Mouse (Mus musculus) forebrain, embryonic 13.5 days (tissue): ENCODE data around the gene Slc25a54. TPM values are rescaled to one million over a fixed set of nuclear protein-coding genes. Genes with fewer than 3 reads are reported as not detected.

Experiments used
- ATAC-seq: fragments of 200-750 bp; cut with Nextera tagmentation; 2 replicates; pipeline ENCODE4 v1.8.0; 2017
- H3K27ac ChIP-seq: fragments of 300-500 bp; sonication (generic); 2 replicates; pipeline ENCODE4 v1.5.1; 2015; ENCODE audit warnings: inconsistent platforms, mild to moderate bottlenecking, moderate library complexity
- H3K27me3 ChIP-seq: fragments of 300-500 bp; sonication (generic); 2 replicates; pipeline ENCODE4 v1.6.1; 2015; ENCODE audit warnings: mild to moderate bottlenecking, inconsistent platforms
- H3K36me3 ChIP-seq: fragments of 300-500 bp; sonication (generic); 2 replicates; pipeline ENCODE4 v1.6.1; 2015; ENCODE audit warnings: mild to moderate bottlenecking, inconsistent platforms; ENCODE audit not compliant: poor library complexity, severe bottlenecking
- H3K4me1 ChIP-seq: fragments of 300-500 bp; sonication (generic); 2 replicates; pipeline ENCODE4 v1.6.1; 2015; ENCODE audit warnings: inconsistent platforms
- H3K4me2 ChIP-seq: fragments of 300-500 bp; sonication (generic); 2 replicates; pipeline ENCODE4 v1.6.1; 2015; ENCODE audit warnings: inconsistent platforms, mild to moderate bottlenecking, moderate library complexity
- H3K4me3 ChIP-seq: fragments of 300-500 bp; sonication (generic); 2 replicates; pipeline ENCODE4 v1.5.1; 2015; ENCODE audit warnings: mild to moderate bottlenecking, inconsistent platforms
- H3K9ac ChIP-seq: fragments of 300-500 bp; sonication (generic); 2 replicates; pipeline ENCODE4 v1.6.1; 2015; ENCODE audit warnings: mild to moderate bottlenecking, inconsistent platforms
- H3K9me3 ChIP-seq: fragments of 300-500 bp; sonication (generic); replicated peaks from 2 replicates; pipeline ENCODE4 v1.6.1; 2016; ENCODE audit warnings: inconsistent platforms
- WGBS: fragments of 180-500 bp; shearing (Covaris S2); methylation state at CpG from one replicate; pipeline ENCODE4 v1.1.7; 2015; 5-methylcytosine and 5-hydroxymethylcytosine counted together
- polyA plus RNA-seq: library from polyadenylated mRNA; unstranded; fragments of >200 nt; fragmentation: Nextera tagmentation; extraction: Ambion mirVana; gene quantifications from 2 replicates; pipeline ENCODE4 v1.2.1, GENCODE M21; 2015

Slc25a54 gene
- not detected in 2 replicates for polyA plus RNA-seq

- Histone ChIP-seq H3K4me3 (no peak within 1 kb of the TSS), H3K4me1 (no peaks in the 10 kb centered on the region), H3K36me3 (no peaks in the 10 kb centered on the region), H3K9me3 (no peaks in the 10 kb centered on the region), H3K9ac (no peak within 1 kb of the TSS), H3K4me2 (no peak within 1 kb of the TSS), H3K27me3 (no peaks in the 10 kb centered on the region), H3K27ac (no peak within 1 kb of the TSS)
- ATAC-seq, result no peak
- 96% methylated on average over 17 of the region's 17 CpGs for WGBS
These were observed at the start of gene Slc25a54 for GRCm38 (mm10) chr3:109080169-109080568. Slc25a54 (plus strand) TSS chr3:109080469.

DNA sequence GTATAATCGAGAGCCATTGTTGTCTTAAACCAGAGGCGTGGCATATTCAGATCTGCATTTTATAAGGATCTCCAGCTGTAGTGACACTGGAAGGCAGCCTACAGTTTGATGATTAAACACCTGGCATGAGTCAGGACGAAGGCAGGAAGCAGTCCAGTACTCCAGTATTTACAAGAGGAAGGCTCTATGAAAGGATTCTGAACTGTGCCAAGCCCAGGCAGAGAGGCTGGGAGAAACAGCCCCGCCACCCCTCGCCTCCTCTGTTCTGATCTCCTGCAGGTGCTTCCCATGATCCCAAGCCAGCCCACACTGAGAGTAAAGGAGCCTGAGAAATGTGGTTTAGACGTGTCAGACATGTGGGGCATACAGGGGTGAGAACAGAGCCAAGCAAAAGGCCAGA is 49.5 kb upstream of the Slc25a54 start:
- no peak overlapping the region for H3K9ac ChIP-seq
- no peaks in the 10 kb centered on the region for H3K9me3 ChIP-seq
- no peak for ATAC-seq
- H3K4me3 ChIP-seq, result no peak overlapping the region
- no peak overlapping the region for H3K4me2 ChIP-seq
- H3K27me3 ChIP-seq, result no peaks in the 10 kb centered on the region
- 0 out of 2 replicates have a peak overlapping the region, but pooled peaks have one; percentile 31 for H3K27ac ChIP-seq
- no peaks in the 10 kb centered on the region for H3K36me3 ChIP-seq
- WGBS, result 45% methylated on average over 6 of the region's 6 CpGs
- H3K4me1 ChIP-seq, result peaks cover 24% of the 10 kb centered on the region

DNA sequence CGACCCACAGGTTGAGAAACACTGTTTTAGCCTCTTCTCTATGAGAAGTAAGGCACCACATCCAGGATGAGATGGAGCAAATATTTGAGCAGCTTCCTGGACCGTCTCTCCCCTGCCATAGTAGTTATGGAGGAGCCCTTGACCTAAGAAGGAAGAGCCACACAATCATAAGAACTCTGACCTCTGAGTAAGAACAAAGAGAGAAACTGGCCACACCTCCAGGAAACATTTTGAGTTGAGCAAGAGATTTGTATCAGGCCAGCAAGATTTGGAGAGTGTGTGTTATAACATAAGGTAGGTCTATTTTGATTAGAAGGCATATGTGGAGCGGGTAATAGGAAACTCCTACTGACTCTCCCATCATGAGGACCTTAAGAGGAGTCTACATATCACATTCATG is 48.6 kb upstream of the Slc25a54 start:
- no peak overlapping the region for H3K4me2 ChIP-seq
- no peak overlapping the region for H3K4me3 ChIP-seq
- ATAC-seq, result no peak
- H3K9me3 ChIP-seq, result no peaks in the 10 kb centered on the region
- peaks cover 17% of the 10 kb centered on the region for H3K4me1 ChIP-seq
- no peak overlapping the region for H3K9ac ChIP-seq
- H3K36me3 ChIP-seq, result no peaks in the 10 kb centered on the region
- 94% methylated on average over 3 of the region's 3 CpGs for WGBS
- no peak overlapping the region for H3K27ac ChIP-seq
- no peaks in the 10 kb centered on the region for H3K27me3 ChIP-seq

DNA sequence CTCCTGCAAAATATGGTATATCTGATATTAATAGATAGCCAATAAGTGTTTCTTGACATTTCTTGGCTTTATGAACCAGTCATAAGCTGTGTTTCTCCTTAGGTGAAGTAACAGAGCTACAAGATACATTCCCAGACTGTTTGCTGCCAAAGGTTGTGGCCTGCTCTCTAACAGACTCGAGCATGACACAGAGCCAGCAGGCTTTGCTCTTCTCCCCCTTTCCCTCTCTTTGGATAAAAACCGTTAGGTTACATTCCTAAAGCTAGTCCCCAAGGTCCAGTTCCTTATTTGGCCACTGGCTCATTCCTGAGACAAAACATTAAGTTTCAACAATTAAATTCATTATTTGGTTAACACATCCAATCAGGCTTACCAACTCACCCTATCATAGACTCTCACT is 48.0 kb upstream of the Slc25a54 start:
- WGBS, result 72% methylated on average over 2 of the region's 2 CpGs
- Histone ChIP-seq H3K4me1 (peaks cover 13% of the 10 kb centered on the region), H3K4me2 (no peak overlapping the region), H3K4me3 (no peak overlapping the region), H3K9me3 (no peaks in the 10 kb centered on the region), H3K27me3 (no peaks in the 10 kb centered on the region), H3K36me3 (no peaks in the 10 kb centered on the region), H3K9ac (no peak overlapping the region), H3K27ac (no peak overlapping the region)
- no peak for ATAC-seq

GRCm38 (mm10) chr3:109034411-109034810 is 45.9 kb upstream of the Slc25a54 start:
- ATAC-seq, result peak; percentile 50; the same call in 1 of the 2 replicates
- Histone ChIP-seq H3K36me3 (no peaks in the 10 kb centered on the region), H3K4me3 (no peak overlapping the region), H3K4me1 (peaks cover 13% of the 10 kb centered on the region), H3K4me2 (no peak overlapping the region), H3K9ac (no peak overlapping the region), H3K9me3 (no peaks in the 10 kb centered on the region), H3K27ac (no peak overlapping the region), H3K27me3 (no peaks in the 10 kb centered on the region)
- WGBS, result 32% methylated on average over 1 of the region's 1 CpGs

- WGBS, result 89% methylated on average over 4 of the region's 4 CpGs
These were observed 39.4 kb upstream of the Slc25a54 start for GRCm38 (mm10) chr3:109040908-109041307.

GRCm38 (mm10) chr3:109043395-109043794 is 36.9 kb upstream of the Slc25a54 start:
- WGBS, result 49% methylated on average over 7 of the region's 7 CpGs
- no peaks in the 10 kb centered on the region for H3K27me3 ChIP-seq
- H3K27ac ChIP-seq, result no peak overlapping the region

More at GRCm38 (mm10) chr3:109040908-109041307, 39.4 kb upstream of the Slc25a54 start:
- H3K4me1 ChIP-seq, result no peaks in the 10 kb centered on the region
- H3K27ac ChIP-seq, result no peak overlapping the region
- no peak overlapping the region for H3K9ac ChIP-seq
- H3K36me3 ChIP-seq, result no peaks in the 10 kb centered on the region
- no peak overlapping the region for H3K4me2 ChIP-seq
- no peaks in the 10 kb centered on the region for H3K27me3 ChIP-seq
- no peak for ATAC-seq
- H3K4me3 ChIP-seq, result no peak overlapping the region
- H3K9me3 ChIP-seq, result no peaks in the 10 kb centered on the region

DNA sequence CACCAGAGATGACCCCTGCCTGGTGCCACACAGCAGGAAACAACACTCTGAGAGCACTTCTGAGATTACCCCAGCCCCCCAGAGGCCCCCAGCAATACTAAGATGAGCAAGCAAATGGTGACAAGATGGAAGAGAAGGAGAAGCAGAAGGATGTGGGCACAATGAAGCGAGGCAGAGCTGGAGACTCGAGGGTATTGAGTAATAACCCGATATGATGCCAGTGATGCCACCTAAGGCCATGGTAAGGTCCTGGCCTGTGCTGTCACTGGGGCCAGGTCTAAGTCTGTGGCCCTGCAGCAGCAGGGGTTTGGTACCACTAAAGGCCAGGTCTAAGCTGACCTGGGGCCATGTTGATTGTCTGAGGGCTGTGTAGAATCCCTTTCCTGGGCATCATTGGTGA is 33.8 kb upstream of the Slc25a54 start:
- no peak overlapping the region for H3K27ac ChIP-seq
- WGBS, result 94% methylated on average over 3 of the region's 3 CpGs

More at GRCm38 (mm10) chr3:109043395-109043794, 36.9 kb upstream of the Slc25a54 start:
- Histone ChIP-seq H3K4me3 (no peak overlapping the region), H3K36me3 (no peaks in the 10 kb centered on the region), H3K4me1 (no peaks in the 10 kb centered on the region), H3K9me3 (no peaks in the 10 kb centered on the region), H3K9ac (no peak overlapping the region), H3K4me2 (no peak overlapping the region)
- ATAC-seq, result no peak

DNA sequence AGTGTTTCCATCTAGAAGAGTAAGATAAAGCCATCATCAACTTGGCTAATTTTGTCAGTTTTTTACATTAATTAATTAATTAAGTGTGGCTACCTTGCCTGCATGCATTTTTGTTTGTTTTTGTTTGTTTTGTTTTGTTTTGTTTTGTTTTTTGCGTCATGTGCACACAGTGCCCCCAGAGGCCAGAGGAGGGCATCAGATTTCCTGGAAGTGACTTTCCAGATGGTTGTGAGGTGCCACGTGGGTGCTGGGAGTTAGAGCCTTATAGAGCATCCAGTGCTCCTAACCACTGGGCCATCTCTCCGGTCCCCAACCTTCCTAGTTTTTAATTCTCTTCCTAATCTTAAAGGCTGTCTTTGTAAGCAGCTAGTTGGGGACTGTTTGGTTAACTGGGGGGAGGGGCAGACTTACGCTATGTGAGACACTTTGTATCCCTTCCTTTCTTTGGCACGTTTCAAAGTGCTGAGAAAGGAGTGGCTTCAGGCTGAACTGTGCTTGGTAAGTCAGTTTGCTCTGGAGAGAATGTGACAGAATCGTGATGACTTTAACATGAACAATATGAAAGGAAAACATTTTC is 32.5 kb upstream of the Slc25a54 start:
- Histone ChIP-seq H3K27ac (no peak overlapping the region), H3K9ac (no peak overlapping the region), H3K4me3 (no peak overlapping the region), H3K4me2 (no peak overlapping the region), H3K9me3 (no peaks in the 10 kb centered on the region), H3K27me3 (no peaks in the 10 kb centered on the region), H3K36me3 (no peaks in the 10 kb centered on the region), H3K4me1 (no peaks in the 10 kb centered on the region)
- 43% methylated on average over 6 of the region's 6 CpGs for WGBS
- no peak for ATAC-seq

More for the DNA sequence above, 33.8 kb upstream of the Slc25a54 start:
- H3K27me3 ChIP-seq, result no peaks in the 10 kb centered on the region
- H3K36me3 ChIP-seq, result no peaks in the 10 kb centered on the region
- H3K4me2 ChIP-seq, result no peak overlapping the region
- no peak for ATAC-seq
- no peak overlapping the region for H3K9ac ChIP-seq
- H3K4me1 ChIP-seq, result no peaks in the 10 kb centered on the region
- H3K4me3 ChIP-seq, result no peak overlapping the region
- no peaks in the 10 kb centered on the region for H3K9me3 ChIP-seq

DNA sequence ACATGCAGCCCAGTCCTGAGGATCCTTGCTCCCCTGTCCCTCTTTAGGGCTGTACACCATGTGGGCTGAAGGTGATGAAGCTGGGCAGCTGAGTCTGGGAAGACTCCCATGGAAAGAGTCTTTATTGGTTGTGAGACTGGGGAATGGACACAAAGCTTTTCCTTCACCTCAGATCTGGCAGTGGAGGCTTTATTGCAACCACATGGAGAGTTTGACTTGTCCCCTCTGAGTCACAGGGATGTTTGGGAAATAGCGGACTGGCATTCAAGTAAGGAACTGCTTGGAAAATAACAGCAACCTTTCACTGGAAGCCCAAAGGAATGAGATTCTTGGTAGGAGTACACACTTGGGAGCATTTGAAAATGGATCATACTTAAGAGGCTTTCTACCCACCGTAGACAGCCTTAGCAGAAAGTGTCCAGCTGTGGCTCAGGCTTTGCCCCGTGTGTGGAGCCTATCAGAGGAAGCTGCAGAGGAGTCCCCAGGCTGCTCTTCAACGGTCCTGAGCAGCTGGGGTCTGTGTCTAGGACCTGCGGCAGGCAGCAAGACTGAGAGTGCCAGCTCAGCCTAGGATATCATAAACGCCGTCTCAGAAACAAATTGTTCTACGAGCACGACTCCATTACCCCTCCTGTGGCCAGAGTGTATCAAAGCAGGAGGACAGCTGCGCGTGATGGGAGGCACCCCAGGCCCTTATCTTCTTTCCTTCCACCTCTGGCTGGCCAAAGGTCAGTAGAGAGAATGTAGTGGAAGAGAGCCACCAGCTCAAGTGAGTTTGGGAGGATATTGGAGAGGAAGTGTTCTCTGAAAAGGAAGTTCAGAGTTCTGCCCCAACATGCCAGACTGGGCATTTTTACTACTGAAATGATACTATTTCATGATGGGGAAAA is 29.0 kb upstream of the Slc25a54 start:
- Histone ChIP-seq H3K27me3 (no peaks in the 10 kb centered on the region), H3K4me2 (no peak overlapping the region), H3K4me3 (no peak overlapping the region), H3K9me3 (no peaks in the 10 kb centered on the region), H3K4me1 (no peaks in the 10 kb centered on the region), H3K27ac (no peak overlapping the region), H3K36me3 (no peaks in the 10 kb centered on the region), H3K9ac (no peak overlapping the region)
- no peak for ATAC-seq
- WGBS, result 83% methylated on average over 11 of the region's 11 CpGs

DNA sequence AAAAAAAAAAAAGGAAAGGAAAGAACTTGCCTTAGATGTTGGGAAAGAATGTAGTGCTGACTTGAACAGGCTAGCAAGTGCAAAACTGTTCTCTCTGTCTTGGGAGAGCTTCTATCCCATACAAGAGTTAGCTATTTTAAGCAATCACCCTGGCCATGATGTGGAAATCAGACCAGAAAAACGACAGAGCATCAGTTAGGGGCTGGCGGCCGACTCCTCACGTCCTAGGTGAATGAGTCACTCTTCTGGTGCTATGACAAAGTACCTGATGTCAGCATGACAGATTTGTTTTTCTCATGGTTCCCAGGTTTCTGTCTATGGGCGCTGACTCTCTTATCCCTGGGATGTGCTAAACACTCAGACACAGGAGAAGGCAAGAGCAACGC is 28.3 kb upstream of the Slc25a54 start:
- WGBS, result 92% methylated on average over 6 of the region's 6 CpGs
- no peaks in the 10 kb centered on the region for H3K27me3 ChIP-seq
- ATAC-seq, result no peak
- no peak overlapping the region for H3K9ac ChIP-seq
- H3K4me2 ChIP-seq, result no peak overlapping the region
- H3K4me3 ChIP-seq, result no peak overlapping the region
- H3K27ac ChIP-seq, result no peak overlapping the region
- H3K36me3 ChIP-seq, result no peaks in the 10 kb centered on the region
- no peaks in the 10 kb centered on the region for H3K4me1 ChIP-seq
- no peaks in the 10 kb centered on the region for H3K9me3 ChIP-seq

DNA sequence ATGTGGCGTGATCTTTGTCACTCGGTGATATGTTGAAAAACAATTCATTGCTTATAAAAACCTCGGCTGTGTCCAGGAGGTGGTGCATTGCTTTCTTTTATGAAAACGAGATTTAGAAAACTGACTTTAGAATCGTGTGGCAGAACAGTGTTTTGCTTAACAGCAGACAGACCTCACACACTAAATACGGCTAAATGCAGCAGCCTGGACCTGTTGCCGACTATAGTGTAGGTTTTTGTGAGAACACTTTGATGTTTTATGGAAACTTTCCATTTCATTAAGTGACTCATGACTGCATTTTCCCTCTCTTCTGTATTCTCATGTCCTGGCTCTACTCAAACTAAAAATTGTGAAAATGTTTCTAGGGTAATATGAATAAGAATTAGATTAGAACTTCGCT is 20.4 kb upstream of the Slc25a54 start:
- no peaks in the 10 kb centered on the region for H3K9me3 ChIP-seq
- H3K27me3 ChIP-seq, result no peaks in the 10 kb centered on the region
- no peak overlapping the region for H3K4me3 ChIP-seq
- no peak overlapping the region for H3K9ac ChIP-seq
- H3K4me2 ChIP-seq, result no peak overlapping the region
- H3K36me3 ChIP-seq, result no peaks in the 10 kb centered on the region
- 58% methylated on average over 8 of the region's 8 CpGs for WGBS
- no peak for ATAC-seq
- H3K27ac ChIP-seq, result no peak overlapping the region
- no peaks in the 10 kb centered on the region for H3K4me1 ChIP-seq
